Mouse (Mus musculus) kidney, adult 8-10 months (tissue): ENCODE measurements around the gene Cdh23.
A peak's percentile ranks its signal among the peaks of the same experiment; 100 is the strongest.

Experiments
- DNase-seq, 2 experiments: peaks; one replicate each; pipeline ENCODE4 v3.0.0; 2022

Cdh23 gene

DNA sequence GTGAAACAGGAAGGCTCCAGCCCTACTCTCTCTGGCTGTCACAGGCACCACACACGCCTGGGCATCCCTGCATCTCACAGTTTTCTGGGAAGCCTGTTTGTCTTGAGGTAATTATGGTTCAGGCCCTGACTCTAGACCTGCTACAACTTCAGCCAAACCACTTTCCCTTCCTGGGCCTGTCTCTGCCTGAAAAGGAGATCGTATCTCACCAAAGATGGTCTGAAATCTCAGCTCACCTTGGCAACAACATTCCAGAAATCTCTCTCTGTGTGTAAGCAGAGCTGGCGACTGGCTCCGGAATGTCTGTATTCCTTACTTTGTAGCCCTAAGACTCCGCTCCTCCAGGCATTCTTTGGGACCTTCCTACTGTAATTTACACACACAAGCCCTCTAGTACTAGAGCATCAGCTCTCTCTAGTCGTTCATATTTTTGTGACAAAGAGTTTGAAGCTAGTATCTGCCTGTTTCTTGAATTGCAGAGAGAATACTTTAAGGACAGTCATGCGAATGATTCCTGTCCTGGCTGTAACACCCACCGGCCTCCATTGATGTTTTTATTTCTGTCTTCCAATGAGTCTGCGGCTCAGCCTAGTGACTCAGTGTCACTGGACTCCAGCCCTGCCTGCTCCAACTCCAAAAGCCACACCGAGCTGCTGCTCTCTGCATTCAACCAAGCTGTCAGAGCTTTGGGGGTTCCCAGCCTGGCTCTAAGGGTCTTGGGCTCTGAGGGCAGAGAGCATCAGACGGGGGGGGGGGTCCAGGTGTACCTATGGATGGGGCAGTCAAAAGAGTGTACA is 341.2 kb downstream of the Cdh23 start:
- no peak for DNase-seq

DNA sequence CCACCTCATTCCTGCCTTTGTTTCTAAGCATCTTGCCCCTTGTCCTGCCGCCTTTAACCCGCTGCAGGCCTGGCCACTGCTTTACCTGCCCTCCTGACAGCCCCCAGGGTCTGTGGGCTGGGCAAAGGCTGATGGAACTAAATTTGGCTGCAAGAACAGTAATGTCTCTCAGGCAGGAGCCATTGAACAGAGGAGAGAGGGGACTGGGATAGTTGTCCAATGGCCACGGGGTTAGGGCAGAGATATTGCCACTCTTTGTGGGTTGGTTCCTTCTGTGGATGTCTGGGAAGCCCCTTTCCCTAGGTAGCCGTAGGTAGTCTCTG is 342.3 kb downstream of the Cdh23 start:
- no peak for DNase-seq

DNA sequence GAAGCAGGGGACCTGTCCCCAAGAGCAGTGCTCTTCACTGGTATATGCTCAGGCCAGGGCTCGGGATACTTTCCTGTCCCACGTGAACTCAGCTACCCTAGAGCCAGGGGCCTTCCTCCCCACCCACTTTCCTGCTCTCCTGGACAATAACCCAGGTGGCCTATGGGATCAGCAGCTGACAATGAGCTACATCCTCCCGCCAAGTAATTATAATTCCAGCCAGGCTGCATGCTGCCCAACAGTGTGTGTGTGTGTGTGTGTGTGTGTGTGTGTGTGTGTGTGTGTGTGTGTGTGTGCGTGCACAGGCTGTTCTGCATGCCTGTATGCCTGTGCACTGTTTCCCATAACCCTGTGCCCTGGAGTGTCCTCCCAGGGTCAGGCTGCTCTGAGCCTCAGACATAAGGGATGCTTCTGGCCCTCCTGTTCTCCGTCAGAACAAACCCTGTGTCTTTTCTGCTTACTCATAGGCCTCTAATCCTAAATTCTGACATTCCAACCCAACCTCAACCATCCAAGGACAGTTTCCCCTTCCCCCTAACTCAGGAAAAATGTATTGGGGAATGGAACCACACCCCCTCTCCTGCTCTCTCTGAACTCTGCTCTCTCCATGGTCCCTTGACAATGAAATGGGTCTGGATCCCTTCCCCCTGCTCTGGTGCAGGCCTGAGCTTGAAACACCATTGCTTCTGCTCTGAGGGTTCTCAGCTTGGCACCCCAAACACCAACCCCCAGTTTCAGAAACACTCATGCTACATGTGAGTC is 342.9 kb downstream of the Cdh23 start:
- DNase-seq, result no peak

DNA sequence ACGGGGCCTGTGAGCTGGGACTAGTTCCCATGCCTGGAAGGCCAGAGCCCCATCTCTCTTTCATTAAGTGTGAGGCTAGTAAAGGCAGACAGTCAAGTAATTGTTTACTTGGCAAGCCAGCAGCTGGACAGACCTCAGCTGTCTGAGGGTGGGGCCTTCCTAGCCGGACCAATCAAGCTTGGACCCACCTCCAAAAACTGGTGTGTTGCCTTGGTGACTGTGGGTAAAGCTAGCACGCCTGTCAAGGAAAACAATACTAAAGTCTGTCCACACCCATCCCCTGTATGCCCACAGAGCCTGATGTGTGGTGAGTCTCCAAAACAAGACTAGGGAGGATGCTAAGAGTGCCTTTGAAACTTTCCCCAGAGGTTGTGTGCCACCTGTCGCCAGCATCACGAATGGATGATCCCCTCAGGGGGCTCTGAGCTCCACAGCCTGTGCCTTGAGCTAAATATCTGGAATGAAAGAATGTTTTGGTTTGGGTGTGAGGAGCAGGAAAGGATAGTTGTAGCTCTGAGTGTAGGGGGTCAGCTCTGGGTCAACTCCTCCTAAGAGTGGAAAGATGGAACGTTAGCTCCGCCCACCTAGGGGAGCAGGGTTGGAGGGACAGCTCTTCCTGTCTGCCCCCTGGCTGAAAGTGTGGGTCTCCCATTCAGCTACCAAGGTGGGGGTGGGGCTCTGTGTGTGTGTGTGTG is 344.4 kb downstream of the Cdh23 start:
- peak; percentile 52 to 67 for DNase-seq

DNA sequence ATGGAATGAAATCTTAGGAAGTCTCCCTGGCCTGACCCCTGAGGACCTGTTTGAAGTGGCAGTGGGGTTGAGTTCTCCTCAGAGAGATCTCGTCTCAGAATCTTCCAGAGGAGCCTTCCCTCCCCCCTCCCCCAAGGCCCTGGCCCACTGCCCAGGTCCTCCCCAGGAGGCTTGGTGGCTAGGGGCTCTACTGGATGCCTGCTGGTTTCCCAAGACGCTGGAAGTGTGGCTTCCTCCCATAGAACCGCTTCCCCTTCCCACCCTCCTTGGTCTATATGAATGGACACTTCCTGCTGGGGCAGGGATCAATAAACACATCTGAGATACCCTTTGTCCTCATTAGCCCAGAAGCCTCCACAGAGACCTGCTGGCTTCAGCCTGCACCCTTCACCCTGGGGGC is 345.0 kb downstream of the Cdh23 start:
- DNase-seq, result no peak

DNA sequence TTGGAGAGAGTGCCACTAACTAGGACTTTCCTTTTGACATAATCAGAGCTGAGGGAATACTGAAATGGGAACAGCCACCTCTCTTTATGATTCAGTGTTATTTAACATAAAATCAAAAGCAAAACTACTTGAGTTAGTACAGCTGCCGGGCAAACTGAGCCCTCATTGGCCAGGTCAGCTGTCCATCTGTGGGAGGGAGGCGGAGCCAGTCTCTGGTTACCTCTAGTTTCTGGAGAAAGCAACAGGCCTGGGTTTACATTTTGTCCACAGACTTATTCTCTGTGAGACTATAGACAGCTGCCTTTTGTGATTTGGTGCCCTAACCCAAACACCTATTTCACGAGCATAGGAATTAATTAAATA is 345.5 kb downstream of the Cdh23 start:
- DNase-seq, result peak; percentile 87 to 93

DNA sequence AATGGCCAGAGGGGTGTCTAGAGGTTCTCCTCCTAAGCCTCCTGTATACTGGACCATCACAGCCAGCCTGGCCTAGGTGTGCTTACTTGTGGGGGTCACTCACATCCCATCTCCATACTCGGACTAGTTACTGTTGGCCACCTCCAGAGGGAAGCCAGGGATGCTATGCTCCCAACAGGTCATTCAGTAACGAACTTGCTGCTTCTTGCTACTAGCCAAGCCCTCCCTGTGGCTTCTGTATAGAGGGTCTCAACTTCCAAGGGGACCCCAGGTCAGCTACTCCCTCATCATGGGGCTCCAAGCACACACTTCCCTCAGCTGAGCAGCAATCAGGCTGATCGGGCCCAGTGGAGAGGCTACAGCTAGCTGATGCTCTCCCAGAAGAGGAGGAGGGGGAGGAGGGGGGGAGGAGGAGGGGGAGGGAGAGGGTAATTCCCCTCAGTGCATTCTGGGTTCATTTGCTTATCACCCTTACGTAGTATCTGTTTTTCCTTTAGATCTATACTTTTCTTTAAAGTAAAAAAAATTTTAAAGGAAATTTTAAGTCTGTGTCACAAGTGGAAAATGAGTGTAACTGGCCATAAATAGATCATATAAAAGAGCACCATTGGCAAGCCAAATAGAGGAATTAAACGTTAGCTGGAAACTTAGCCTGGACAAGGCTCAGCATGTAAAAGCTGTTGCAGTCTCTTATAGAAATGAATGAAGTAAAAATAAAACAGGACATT is 346.0 kb downstream of the Cdh23 start:
- no peak for DNase-seq

DNA sequence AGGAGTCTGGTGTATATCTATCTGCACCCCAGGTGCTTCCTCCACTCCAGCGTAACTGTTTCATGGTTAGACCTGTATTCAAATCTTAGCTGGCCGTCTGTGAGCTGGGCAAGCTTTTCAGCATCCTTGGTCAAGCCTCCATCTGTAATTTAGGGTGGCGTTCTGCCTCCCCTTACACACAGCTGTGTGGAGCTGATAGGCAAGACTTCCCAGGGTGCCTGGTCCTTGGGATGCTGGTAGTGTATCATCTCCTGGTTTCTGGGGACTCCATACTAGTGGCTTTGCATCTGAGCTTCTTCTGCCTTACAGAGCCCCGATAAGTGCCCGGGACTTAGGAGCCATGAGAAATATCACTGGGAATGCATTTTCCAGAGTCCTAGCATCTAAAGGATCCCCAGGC is 346.6 kb downstream of the Cdh23 start:
- DNase-seq, result no peak

DNA sequence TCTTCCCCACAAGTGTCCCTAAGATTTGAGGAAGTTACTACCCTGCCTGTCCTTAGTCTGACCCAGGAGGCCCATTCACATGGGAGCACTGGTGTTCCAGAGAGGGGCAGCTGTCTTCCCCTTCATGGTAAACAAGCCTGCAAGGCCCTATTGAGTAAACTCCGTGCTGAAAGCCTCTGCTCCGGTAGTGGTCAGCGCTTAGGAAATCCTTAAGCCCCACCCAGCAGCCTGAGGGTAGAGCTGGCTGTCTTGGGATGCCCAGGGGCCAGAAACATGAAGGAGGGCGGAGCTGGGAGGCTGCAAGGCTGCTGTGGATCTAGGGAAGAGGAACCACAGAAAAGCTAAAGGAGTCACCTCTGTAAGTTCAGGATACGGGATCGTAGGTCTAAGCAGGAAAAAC is 347.2 kb downstream of the Cdh23 start:
- DNase-seq, result peak; percentile 21 to 23

DNA sequence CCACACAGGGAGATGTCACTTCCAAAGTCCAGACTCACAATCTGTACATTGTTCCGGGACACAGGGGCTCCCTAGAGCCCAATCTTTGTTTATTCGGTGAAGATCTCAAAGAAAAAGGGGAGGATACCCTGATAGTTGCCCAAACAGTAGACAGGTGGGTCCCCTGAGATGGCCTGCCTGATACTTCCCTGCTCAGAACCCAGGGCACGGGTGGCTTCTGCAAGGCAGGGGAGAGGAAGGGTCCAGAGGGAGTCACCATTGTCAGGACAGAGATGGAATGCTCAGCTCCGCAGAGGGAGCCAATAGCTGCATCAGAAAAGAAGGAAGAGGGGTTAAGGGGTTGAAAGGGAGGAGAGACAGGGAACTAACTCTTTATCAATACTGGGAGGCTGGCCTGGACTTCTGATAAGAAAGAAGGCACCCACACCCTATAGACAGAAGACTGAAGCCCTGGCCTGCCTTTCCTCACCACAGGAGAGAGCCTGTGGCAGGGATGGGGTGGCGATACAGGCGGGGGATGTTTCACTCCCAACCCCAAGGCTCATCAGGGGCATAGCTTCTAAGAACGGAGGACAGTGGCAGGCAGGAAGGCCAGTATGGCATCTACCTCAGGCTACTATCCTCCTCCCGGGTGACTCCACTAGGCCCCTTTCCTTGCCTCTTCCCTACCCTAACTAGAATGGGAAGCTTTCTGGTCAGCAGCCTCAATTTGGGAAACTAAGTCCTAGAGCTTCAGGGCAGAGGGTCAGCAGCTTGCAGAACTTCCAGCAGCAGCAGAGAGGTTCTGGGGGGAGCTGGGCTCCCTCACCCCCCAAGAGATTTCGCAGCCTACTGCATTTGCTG is 348.3 kb downstream of the Cdh23 start:
- no peak for DNase-seq

DNA sequence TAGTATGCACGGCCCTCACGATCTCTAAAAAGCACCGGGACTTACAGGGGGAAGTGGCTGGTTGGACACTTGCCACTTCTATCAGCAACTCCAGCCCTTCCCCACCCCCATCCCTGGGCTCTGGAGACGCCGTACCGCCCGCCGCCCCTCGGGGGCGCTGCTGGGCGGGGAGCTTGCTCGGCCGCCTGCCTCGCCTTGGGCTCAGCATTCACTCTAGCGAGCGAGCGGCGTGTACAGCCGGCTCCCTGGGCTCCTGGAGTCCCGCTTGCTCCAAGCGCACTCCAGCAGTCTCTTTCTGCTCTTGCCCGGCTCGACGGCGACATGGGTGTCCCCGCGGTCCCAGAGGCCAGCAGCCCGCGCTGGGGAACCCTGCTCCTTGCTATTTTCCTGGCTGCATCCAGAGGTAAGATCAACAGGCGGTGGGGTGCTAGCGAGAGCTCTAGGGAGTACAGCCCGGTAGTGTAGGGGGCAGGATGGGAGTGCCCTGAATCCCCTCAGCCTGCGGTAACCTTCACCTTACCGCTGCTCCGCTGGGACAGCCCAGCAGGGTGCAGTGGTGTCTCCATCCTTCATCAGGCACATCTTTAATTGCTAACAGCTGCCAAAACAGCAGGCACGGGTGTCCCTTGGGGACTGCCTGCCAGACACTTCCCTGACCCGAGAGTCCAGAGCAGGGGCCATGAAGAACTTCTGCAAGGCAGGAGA is 349.4 kb downstream of the Cdh23 start, which contains the start of gene Vsir:
Gene Vsir, plus strand, starts transcription at position 151 of the 705 bp plus-strand sequence.
- DNase-seq, result peak; percentile 59 to 71

DNA sequence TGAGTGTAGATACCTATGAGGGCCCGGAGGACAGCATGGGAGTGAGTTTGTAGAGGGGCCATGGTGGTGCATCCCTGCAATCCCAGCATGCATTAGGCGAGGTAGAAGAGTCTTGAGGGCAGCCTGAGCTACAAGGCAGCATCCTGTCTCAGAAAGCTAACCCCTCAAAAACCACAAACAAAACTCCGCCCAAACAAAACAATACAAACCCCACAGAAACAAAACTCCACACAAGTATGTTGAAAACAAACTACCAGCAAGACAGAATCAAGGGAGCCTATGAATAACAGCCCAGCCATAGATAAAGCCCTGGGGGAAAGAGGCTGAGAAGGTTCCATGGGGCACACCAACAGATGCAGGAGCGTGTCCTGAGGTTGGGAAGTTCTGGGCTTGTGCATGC is 350.2 kb downstream of the Cdh23 start:
- DNase-seq, result no peak

DNA sequence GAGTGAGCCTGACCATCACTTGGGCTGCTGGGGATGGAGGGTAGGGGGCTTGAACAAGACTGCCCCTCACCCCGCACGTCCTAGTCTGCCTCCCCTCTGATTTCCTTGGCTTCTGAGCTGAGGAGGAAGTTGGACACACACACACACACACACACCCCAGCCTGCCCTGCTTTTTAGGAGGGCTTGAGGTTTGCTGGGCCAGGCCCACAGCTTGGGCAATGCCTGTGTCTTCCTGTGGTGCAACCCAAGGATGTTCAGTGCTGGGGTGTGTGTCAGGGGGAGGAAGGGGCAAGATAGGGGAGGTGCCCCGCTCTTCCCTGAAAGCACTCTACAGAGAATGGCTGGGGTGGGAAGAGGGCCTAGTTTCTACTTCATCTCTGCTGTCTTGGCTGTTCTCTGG is 352.2 kb downstream of the Cdh23 start:
- DNase-seq, result no peak

DNA sequence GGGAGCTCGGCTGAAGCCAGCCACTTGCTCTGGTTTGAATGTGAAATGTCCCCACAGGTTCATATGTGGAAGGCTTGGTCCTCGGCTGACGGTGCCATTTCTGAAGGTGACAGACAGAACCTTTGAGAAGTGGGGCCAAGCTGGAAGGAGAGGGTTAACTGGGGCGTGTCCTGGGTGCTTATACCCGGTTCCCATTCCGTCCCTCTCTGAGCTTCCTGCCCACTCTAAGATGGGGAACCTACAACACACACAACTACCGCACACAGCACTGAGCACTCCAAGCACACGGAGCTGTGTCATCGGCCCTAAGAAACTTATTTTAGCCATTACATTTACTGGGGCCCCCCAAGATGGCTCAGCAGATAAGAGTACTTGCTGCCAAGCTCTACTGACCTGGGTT is 354.8 kb downstream of the Cdh23 start:
- no peak for DNase-seq

DNA sequence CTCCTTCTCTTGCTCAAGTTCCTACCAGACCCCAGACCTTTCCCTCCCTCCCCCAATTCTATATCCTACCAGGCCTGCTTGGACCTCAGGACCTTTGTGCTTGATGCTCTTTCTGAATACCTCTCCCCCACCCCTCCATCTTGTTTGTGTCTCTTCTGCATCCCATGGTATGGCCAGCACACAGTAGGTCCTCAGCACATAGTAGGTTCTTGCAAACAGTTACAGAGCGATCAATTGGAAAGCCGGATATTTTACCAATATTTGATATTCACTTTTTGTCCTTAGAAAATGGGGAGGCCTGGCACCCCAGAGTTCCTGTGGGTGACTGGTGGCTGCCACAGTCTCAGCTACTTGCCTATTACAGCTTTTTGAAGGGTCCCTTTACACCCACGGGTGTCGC is 361.3 kb downstream of the Cdh23 start:
- DNase-seq, result no peak

DNA sequence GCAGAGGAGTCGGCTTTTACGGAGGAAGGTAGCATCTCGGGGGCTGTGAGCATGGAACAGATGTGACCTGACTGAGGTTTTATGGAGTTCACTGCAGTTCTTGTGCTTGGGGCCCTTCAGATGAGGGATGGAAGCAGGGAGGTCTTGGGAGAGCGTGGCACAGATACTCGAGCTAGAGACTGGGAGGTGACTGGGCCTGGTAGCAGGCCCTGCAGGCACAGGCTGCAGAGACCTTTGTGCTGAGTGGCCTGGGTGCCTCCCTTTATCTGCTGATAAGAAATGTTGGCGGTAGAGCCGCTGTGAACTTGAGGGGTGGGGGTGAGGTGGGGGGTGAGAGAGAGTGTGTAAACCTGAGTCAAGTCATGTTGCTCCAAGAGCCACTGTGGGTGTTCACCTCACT is 361.7 kb downstream of the Cdh23 start:
- no peak for DNase-seq

DNA sequence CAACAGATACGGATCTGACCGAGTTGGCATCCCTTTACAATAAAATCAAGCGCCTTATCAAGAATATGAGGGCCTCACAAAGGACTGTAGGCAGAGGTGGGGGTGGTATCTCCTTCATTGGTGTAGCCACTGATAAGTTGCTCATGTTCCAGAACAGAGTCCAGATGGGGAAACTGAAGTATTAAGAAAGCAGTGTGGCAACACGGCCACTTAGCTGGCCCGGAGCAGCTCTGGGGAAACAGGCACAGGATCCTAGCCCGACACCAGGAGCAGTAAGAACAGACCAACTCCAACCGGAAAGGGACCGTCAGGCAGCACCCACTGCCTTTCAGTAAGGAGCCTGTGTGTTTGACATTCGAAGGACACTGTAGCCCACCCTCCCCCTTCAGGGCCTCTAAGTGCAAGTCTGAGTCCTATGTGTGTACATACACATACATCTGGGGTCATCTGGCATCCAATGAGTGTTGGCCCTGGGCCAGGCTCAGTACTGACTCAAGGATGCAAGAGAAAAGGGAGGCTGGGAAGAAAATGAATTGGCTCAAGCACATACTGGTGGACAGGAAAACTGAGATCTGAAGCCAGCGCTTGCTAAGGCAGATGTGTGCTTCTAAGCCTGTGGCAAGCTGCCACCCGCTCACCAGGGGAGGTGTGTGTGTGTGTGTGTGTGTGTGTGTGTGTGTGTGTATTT is 367.2 kb downstream of the Cdh23 start:
- no peak for DNase-seq

DNA sequence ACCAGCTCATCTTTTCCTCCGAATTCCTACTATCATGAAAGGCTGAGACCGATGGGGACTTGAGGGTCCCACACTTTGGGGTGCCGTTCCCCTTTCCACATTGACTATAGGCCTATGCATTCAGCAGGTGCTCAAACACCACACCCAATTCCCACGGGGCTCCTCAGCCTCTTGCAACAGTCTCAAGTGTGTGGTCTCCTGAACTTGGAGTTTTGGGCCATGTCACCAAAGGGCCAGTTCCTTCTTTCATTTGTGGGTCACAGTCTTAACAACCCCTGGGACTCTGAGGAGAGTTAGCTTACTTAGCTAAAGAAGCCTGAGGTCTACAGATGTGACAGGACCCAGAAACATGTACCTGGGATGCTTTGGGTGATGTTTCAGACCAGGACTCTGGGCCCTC is 380.1 kb downstream of the Cdh23 start:
- no peak for DNase-seq

DNA sequence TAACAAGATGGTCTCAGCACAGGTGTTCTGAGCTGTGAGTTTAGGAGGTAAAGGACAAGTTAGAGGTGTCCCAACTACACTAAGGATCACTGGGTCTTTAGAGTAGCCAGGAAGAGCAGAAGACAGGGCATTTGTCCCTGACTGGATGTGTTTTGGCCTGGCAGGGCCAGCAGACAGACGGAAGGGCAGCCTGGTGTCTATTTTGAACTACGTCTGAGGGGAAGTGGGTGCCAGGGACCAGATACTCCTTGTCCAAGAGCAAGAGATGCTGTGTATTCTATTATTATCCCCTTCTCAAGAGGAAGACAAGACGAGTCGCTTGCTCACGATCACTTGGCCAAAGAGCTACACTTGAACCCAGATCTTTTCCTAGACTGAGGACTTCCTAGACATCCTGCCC is 382.7 kb downstream of the Cdh23 start:
- no peak for DNase-seq

DNA sequence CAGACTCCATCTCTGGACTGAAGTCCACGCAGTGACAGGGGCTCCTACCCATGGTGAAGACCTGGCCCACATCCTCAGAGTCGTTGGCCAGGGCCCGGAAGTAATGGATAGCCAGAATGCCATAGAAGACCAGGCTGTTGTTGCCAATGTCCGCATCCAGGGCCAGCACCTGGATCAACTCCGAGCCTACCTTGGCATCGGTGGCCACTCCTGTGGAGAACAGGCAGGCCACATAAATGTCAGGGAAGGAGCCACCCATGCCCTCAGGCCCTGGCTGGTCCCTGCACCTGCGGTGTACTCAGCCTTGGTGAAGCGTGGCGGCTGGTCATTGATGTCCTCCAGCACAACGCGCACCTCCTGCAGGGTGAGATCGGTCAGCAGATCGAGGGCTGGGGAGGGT is 385.7 kb downstream of the Cdh23 start:
- DNase-seq, result no peak
